Mouse (Mus musculus): Measurements from ENCODE around the gene Bicdl2. TPM values are rescaled to one million over a fixed set of nuclear protein-coding genes. Genes with fewer than 3 reads are reported as not detected.

The Bicdl2 gene
- 1.9 and 2.2 TPM in 2 replicates for polyA plus RNA-seq (2012; rRNA removed)

GRCm38 (mm10) chr17:23660117-23660875 lies at the start of gene Bicdl2:
Bicdl2 (plus strand) TSS chr17:23660506.

GRCm38 (mm10) chr17:23644613-23645495 lies 15.5 kb upstream of the Bicdl2 start, which contains the start of gene Mmp25:
Mmp25 (minus strand) TSS chr17:23645277.

GRCm38 (mm10) chr17:23673424-23674073 lies 13.2 kb downstream of the Bicdl2 start, which contains the start of the genes Hcfc1r1 and Thoc6:
Hcfc1r1 (plus strand) TSS chr17:23673596.
Thoc6 (minus strand) TSS chr17:23673882.

GRCm38 (mm10) chr17:23677236-23677679 lies 17.0 kb downstream of the Bicdl2 start, which contains the start of gene Tnfrsf12a:
Tnfrsf12a (minus strand) TSS chr17:23677468.

GRCm38 (mm10) chr17:23679127-23679835 lies 19.0 kb downstream of the Bicdl2 start, which contains the start of gene Cldn6:
Cldn6 (plus strand) TSS chr17:23679249.

GRCm38 (mm10) chr17:23683856-23684672 lies 23.8 kb downstream of the Bicdl2 start, which contains the start of gene Cldn9:
Cldn9 (minus strand) TSS chr17:23684026.

Other genes starting within 250 kb of the Bicdl2 start
- gene Vmn2r117, start 180.8 kb upstream of the Bicdl2 start, polyA plus RNA-seq (2012; rRNA removed) = not detected in 2 replicates
- 28.2 and 29.6 TPM in 2 replicates for gene Zfp213, start 96.3 kb upstream of the Bicdl2 start, polyA plus RNA-seq (2012; rRNA removed)
- gene Zfp13, start 61.0 kb upstream of the Bicdl2 start, polyA plus RNA-seq (2012; rRNA removed) = 37.1 and 44.1 TPM in 2 replicates
- 0.11 and 0.26 TPM in 2 replicates for gene Zscan10, start 59.6 kb upstream of the Bicdl2 start, polyA plus RNA-seq (2012; rRNA removed)
- gene Mmp25, start 15.2 kb upstream of the Bicdl2 start, polyA plus RNA-seq (2012; rRNA removed) = 0.45 and 0.59 TPM in 2 replicates
- gene Hcfc1r1, start 13.1 kb downstream of the Bicdl2 start, polyA plus RNA-seq (2012; rRNA removed) = 255 and 265 TPM in 2 replicates
- 33.8 and 40.2 TPM in 2 replicates for gene Thoc6, start 13.4 kb downstream of the Bicdl2 start, polyA plus RNA-seq (2012; rRNA removed)
- gene Tnfrsf12a, start 17.0 kb downstream of the Bicdl2 start, polyA plus RNA-seq (2012; rRNA removed) = 86.1 and 128 TPM in 2 replicates
- gene Cldn6, start 18.7 kb downstream of the Bicdl2 start, polyA plus RNA-seq (2012; rRNA removed) = 0.17 and 0.45 TPM in 2 replicates
- gene Cldn9, start 23.5 kb downstream of the Bicdl2 start, polyA plus RNA-seq (2012; rRNA removed) = 0.43 and 0.55 TPM in 2 replicates
- gene 1520401A03Rik, start 62.3 kb downstream of the Bicdl2 start, polyA plus RNA-seq (2012; rRNA removed) = 0.20 and 0.23 TPM in 2 replicates
- gene Pkmyt1, start 65.8 kb downstream of the Bicdl2 start, polyA plus RNA-seq (2012; rRNA removed) = 42.7 and 44.1 TPM in 2 replicates
- 53.7 and 55.7 TPM in 2 replicates for gene Paqr4, start 80.4 kb downstream of the Bicdl2 start, polyA plus RNA-seq (2012; rRNA removed)
- gene Kremen2, start 85.3 kb downstream of the Bicdl2 start, polyA plus RNA-seq (2012; rRNA removed) = 0.11 and 0.25 TPM in 2 replicates
- 49.4 and 56.6 TPM in 2 replicates for gene Flywch1, start 111.1 kb downstream of the Bicdl2 start, polyA plus RNA-seq (2012; rRNA removed)
- gene Flywch2, start 125.6 kb downstream of the Bicdl2 start, polyA plus RNA-seq (2012; rRNA removed) = 14.5 and 15.3 TPM in 2 replicates
- 840 and 913 TPM in 2 replicates for gene Srrm2, start 130.0 kb downstream of the Bicdl2 start, polyA plus RNA-seq (2012; rRNA removed)
- gene Elob, start 168.6 kb downstream of the Bicdl2 start, polyA plus RNA-seq (2012; rRNA removed) = 548 and 704 TPM in 2 replicates
- gene Prss33, start 175.6 kb downstream of the Bicdl2 start, polyA plus RNA-seq (2012; rRNA removed) = 0.15 and 0.17 TPM in 2 replicates
- 0.71 and 1.6 TPM in 2 replicates for gene Prss32, start 183.3 kb downstream of the Bicdl2 start, polyA plus RNA-seq (2012; rRNA removed)
- 0.32 and 0.58 TPM in 2 replicates for gene Prss41, start 183.7 kb downstream of the Bicdl2 start, polyA plus RNA-seq (2012; rRNA removed)
- gene Prss21, start 207.6 kb downstream of the Bicdl2 start, polyA plus RNA-seq (2012; rRNA removed) = not detected in 2 replicates
- gene Dcpp1, start 220.4 kb downstream of the Bicdl2 start, polyA plus RNA-seq (2012; rRNA removed) = 1.0 and 5.2 TPM in 2 replicates
- gene Dcpp2, start 220.4 kb downstream of the Bicdl2 start, polyA plus RNA-seq (2012; rRNA removed) = 1.0 and 1.4 TPM in 2 replicates

Data from ovary, adult 2 months (tissue).